Mouse (Mus musculus) liver, adult 2 months (tissue): ENCODE results near the gene Mfsd11. TPM values are rescaled to one million over a fixed set of nuclear protein-coding genes. Genes with fewer than 3 reads are reported as not detected.
A peak's percentile ranks its signal among the peaks of the same experiment; 100 is the strongest.

Source experiments
- DNase-seq: peaks from one replicate; pipeline ENCODE4 v3.0.0-alpha.2; 2011; ENCODE audit warnings: low read depth, low spot score; ENCODE audit errors: extremely low read depth
- H3K27ac ChIP-seq: fragments of 200-500 bp; replicated peaks from 2 replicates; pipeline ENCODE4 v1.5.1; 2012; ENCODE audit warnings: low read depth, mild to moderate bottlenecking, control low read depth, inconsistent platforms, low read length; ENCODE audit not compliant: insufficient read depth
- H3K27me3 ChIP-seq: fragments of 200-500 bp; 2 replicates; pipeline ENCODE4 v1.6.1; 2012; ENCODE audit warnings: mild to moderate bottlenecking, moderate library complexity, low read length, inconsistent platforms; ENCODE audit not compliant: control insufficient read depth, insufficient read depth
- H3K36me3 ChIP-seq: fragments of 200-500 bp; 2 replicates; pipeline ENCODE4 v1.6.1; 2012; ENCODE audit warnings: low read length, inconsistent platforms; ENCODE audit not compliant: control insufficient read depth, insufficient read depth
- H3K4me1 ChIP-seq: fragments of 200-500 bp; 2 replicates; pipeline ENCODE4 v1.6.1; 2011; ENCODE audit warnings: low read length; ENCODE audit not compliant: control insufficient read depth, insufficient read depth
- H3K4me3 ChIP-seq: fragments of 200-500 bp; 2 replicates; pipeline ENCODE4 v1.5.1; 2011; ENCODE audit warnings: low read depth, mild to moderate bottlenecking, control low read depth, low read length, moderate library complexity; ENCODE audit not compliant: insufficient read depth
- H3K79me2 ChIP-seq: fragments of 200-500 bp; 2 replicates; pipeline ENCODE4 v1.6.1; 2012; ENCODE audit warnings: inconsistent platforms, mild to moderate bottlenecking, low read length, moderate library complexity; ENCODE audit not compliant: control insufficient read depth, insufficient read depth
- H3K9ac ChIP-seq: fragments of 200-500 bp; 2 replicates; pipeline ENCODE4 v1.6.1; 2012; ENCODE audit warnings: low read depth, mild to moderate bottlenecking, control low read depth, inconsistent platforms, low read length
- CTCF ChIP-seq: fragments of 200-500 bp; IDR thresholded peaks from 2 replicates; pipeline ENCODE4 v1.5.1; 2011; ENCODE audit warnings: low read depth, low read length, control low read depth
- POLR2A ChIP-seq: fragments of 200-500 bp; IDR thresholded peaks from 2 replicates; pipeline ENCODE4 v1.6.1; 2011; ENCODE audit warnings: low read length, control low read depth; ENCODE audit not compliant: insufficient read depth; ENCODE audit errors: extremely low read depth
- WGBS: fragments of 180-500 bp; shearing (Covaris S2); methylation state at CpG from one replicate; pipeline ENCODE4 v1.1.7; 2018; 5-methylcytosine and 5-hydroxymethylcytosine counted together
- polyA plus RNA-seq: library from polyadenylated mRNA; depleted of rRNA; stranded (reverse); fragments of >200 nt; gene quantifications from 2 replicates; pipeline ENCODE4 v1.2.3, GENCODE M21; 2012
- total RNA-seq: library from RNA; depleted of rRNA; stranded (reverse); fragments of >200 nt; gene quantifications from 2 replicates; pipeline ENCODE4 v1.2.3, GENCODE M21; 2014

Gene Mfsd11
- total and polyA plus RNA-seq, 2 experiments = 5.1 to 16.6 TPM

DNA sequence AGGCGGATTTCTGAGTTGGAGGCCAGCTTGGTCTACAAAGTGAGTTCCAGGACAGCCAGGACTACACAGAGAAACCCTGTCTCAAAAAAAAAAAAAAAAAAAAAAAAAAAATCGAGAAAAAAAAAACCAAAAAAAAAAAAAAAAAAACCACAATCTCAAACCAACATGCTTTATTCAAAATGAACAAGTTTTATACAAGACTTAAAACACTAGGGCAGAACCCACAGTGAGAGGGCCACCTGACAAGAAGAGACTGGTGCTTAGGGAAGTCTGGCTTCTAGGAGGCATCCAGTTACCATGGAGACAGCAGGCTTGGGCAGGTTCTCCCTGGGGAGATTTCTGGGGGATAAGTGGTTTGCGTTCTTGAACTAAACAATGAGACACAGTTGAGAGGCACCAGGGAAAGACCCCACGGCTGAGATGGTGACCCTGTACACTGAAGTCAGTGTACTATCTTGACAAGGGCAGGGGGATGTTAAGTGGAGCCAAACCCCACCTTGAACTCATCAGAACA, 20.0 kb upstream of the Mfsd11 start:
- H3K9ac ChIP-seq = no peak overlapping the region
- no peaks in the 10 kb centered on the region for H3K27me3 ChIP-seq
- no peak overlapping the region for H3K27ac ChIP-seq
- no peaks in the 10 kb centered on the region for H3K79me2 ChIP-seq
- H3K4me3 ChIP-seq = no peak overlapping the region
- no peaks in the 10 kb centered on the region; the same call in 1 of the 2 replicates for H3K4me1 ChIP-seq
- no peak for DNase-seq
- H3K36me3 ChIP-seq = peaks cover 13% of the 10 kb centered on the region
- 92% methylated on average over 3 of the region's 4 CpGs for WGBS
- TF ChIP-seq CTCF = no peak
- no peak for TF ChIP-seq POLR2A

DNA sequence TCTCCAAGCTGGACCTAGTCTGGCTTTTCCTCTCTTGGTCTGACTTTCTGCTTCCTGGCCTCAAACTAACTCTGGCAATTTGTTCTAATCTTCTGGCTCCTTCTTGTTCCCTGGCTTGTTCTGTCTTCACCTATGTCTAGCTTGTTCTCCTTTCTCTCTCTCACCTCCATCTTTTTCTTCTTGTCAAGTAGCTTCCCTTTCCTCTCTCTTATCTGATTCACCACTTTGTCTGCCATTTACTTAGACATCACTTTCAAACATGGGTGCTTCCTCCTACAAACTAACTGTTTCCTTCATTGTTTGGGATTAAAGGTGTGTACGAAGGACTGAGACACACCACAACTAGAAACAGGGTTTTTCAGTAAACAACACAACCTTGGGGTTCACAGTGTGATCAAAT, 17.3 kb upstream of the Mfsd11 start:
- Histone ChIP-seq H3K4me3 (no peak overlapping the region), H3K9ac (no peak overlapping the region), H3K27ac (no peak overlapping the region), H3K4me1 (no peaks in the 10 kb centered on the region), H3K79me2 (no peaks in the 10 kb centered on the region), H3K36me3 (peaks cover 28% of the 10 kb centered on the region), H3K27me3 (no peaks in the 10 kb centered on the region)
- TF ChIP-seq CTCF = no peak
- no peak for TF ChIP-seq POLR2A
- WGBS = 95% methylated on average over 1 of the region's 1 CpGs
- DNase-seq = no peak

GRCm38 (mm10) chr11:116836283-116836682, 16.0 kb upstream of the Mfsd11 start:
- no peak overlapping the region for H3K4me3 ChIP-seq
- no peaks in the 10 kb centered on the region for H3K27me3 ChIP-seq
- H3K27ac ChIP-seq = no peak overlapping the region
- H3K79me2 ChIP-seq = peaks cover 3% of the 10 kb centered on the region; the same call in 1 of the 2 replicates
- WGBS = 91% methylated on average over 4 of the region's 4 CpGs
- no peak for TF ChIP-seq POLR2A
- TF ChIP-seq CTCF = no peak
- no peak for DNase-seq
- peaks cover 8% of the 10 kb centered on the region; the same call in 1 of the 2 replicates for H3K4me1 ChIP-seq
- peaks cover 36% of the 10 kb centered on the region for H3K36me3 ChIP-seq
- no peak overlapping the region for H3K9ac ChIP-seq

DNA sequence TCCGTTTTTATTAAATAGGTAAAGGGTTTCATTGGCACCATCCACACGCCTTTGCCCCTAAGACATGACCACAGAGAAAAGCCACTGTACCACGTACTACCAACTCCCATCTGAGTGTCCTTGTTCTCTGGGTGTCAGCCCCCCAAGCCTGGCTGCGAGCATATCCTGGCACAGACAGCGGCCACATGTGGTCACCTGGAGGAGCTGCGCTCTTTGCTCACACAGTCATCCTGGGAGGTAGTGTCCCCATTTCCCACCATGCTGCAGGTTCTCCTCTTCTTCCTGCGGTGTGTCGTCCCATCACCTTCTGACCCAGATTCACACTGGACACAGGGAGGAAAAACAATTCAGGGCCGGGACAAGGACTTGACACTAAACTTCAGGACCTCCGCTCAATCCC, 14.8 kb upstream of the Mfsd11 start:
- H3K27me3 ChIP-seq = no peaks in the 10 kb centered on the region
- peaks cover 11% of the 10 kb centered on the region for H3K4me1 ChIP-seq
- DNase-seq = no peak
- H3K9ac ChIP-seq = no peak overlapping the region
- 95% methylated on average over 10 of the region's 10 CpGs for WGBS
- no peak for TF ChIP-seq CTCF
- TF ChIP-seq POLR2A = no peak
- no peak overlapping the region for H3K27ac ChIP-seq
- H3K4me3 ChIP-seq = no peak overlapping the region
- peaks cover 36% of the 10 kb centered on the region for H3K36me3 ChIP-seq
- H3K79me2 ChIP-seq = peaks cover 3% of the 10 kb centered on the region; the same call in 1 of the 2 replicates

DNA sequence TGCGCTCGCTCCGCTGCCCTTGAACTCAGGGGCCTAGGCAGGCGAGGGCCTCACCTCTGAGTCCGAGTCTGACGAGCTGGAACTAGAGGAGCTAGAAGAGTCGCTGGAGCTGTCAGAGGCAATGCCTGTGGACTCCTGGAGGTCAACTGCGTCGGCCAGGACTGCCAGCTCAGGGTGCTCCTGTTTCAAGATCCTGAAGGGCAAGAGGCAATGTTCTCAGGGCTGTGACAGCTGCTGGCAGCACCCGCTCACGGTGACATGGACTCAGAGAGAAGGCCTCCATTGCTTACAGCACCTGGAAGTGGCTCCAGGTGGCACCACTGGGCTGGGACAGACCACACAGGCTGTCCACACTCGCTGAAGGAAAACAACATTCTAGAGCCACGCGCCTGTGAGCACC, 13.3 kb upstream of the Mfsd11 start:
- H3K9ac ChIP-seq = no peak overlapping the region
- TF ChIP-seq POLR2A = no peak
- TF ChIP-seq CTCF = no peak
- no peak for DNase-seq
- no peaks in the 10 kb centered on the region for H3K27me3 ChIP-seq
- H3K79me2 ChIP-seq = peaks cover 3% of the 10 kb centered on the region; the same call in 1 of the 2 replicates
- peaks cover 11% of the 10 kb centered on the region for H3K4me1 ChIP-seq
- WGBS = 91% methylated on average over 14 of the region's 14 CpGs
- H3K36me3 ChIP-seq = peaks cover 36% of the 10 kb centered on the region
- no peak overlapping the region for H3K27ac ChIP-seq
- no peak overlapping the region for H3K4me3 ChIP-seq

DNA sequence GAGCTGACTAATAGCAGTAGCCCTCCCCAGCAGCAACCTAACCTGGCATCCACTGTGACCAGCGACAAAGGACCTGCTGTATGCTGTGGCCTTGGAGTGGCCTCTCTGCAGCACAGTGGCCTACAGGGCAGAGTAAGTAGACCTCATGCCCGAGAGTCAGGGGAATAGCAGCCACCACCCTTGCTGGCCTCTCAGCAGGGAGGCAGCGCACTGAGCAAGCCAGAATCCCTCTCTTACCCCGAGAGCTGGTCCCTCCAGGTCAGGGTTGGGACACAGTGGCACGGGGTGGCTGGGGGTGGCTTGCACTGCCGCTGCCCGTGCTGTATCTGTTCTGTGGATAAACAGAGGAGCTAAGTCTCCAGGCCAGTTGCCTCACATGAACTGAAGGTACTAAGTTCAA, 12.6 kb upstream of the Mfsd11 start:
- H3K9ac ChIP-seq = no peak overlapping the region
- DNase-seq = peak; percentile 69

More for the DNA sequence above, 12.6 kb upstream of the Mfsd11 start:
- H3K27ac ChIP-seq = no peak overlapping the region
- no peak overlapping the region for H3K4me3 ChIP-seq
- no peak for TF ChIP-seq CTCF
- TF ChIP-seq POLR2A = no peak
- H3K79me2 ChIP-seq = peaks cover 3% of the 10 kb centered on the region; the same call in 1 of the 2 replicates
- 32% methylated on average over 7 of the region's 7 CpGs for WGBS
- H3K27me3 ChIP-seq = no peaks in the 10 kb centered on the region
- peaks cover 36% of the 10 kb centered on the region for H3K36me3 ChIP-seq
- peaks cover 11% of the 10 kb centered on the region for H3K4me1 ChIP-seq
